Mouse (Mus musculus): ENCODE data around the gene Spatc1l. TPM values are rescaled to one million over a fixed set of nuclear protein-coding genes. Genes with fewer than 3 reads are reported as not detected.

Spatc1l gene
- polyA plus RNA-seq, 1 experiment from 2014 or later = not detected

GRCm38 (mm10) chr10:76551556-76551955, 10.5 kb upstream of the Spatc1l start:
- H3K4me2 ChIP-seq = no peak overlapping the region
- 0 out of 2 replicates have a peak, but pooled peaks have one; percentile 5 for ATAC-seq
- H3K4me1 ChIP-seq = no peaks in the 10 kb centered on the region
- no peak overlapping the region for H3K27ac ChIP-seq
- H3K36me3 ChIP-seq = peaks cover 82% of the 10 kb centered on the region
- H3K4me3 ChIP-seq = no peak overlapping the region
- 75% methylated on average over 3 of the region's 3 CpGs for WGBS (ENCODE audit: insufficient replicate concordance)
- H3K9ac ChIP-seq = no peak overlapping the region
- H3K9me3 ChIP-seq (replicated peaks) = no peaks in the 10 kb centered on the region
- H3K27me3 ChIP-seq (replicated peaks) = no peaks in the 10 kb centered on the region

GRCm38 (mm10) chr10:76554061-76554460, 8.0 kb upstream of the Spatc1l start:
- H3K4me1 ChIP-seq = no peaks in the 10 kb centered on the region
- H3K27me3 ChIP-seq (replicated peaks) = no peaks in the 10 kb centered on the region
- no peaks in the 10 kb centered on the region for H3K9me3 ChIP-seq (replicated peaks)
- H3K36me3 ChIP-seq = peaks cover 58% of the 10 kb centered on the region
- H3K27ac ChIP-seq = no peak overlapping the region
- 76% methylated on average over 5 of the region's 5 CpGs for WGBS (ENCODE audit: insufficient replicate concordance)
- H3K4me3 ChIP-seq = no peak overlapping the region
- H3K4me2 ChIP-seq = no peak overlapping the region
- ATAC-seq = no peak
- no peak overlapping the region for H3K9ac ChIP-seq

- Histone ChIP-seq H3K27ac (no peak overlapping the region), H3K36me3 (no peaks in the 10 kb centered on the region), H3K4me1 (no peaks in the 10 kb centered on the region; the same call in 1 of the 2 replicates), H3K27me3 (replicated peaks) (no peaks in the 10 kb centered on the region), H3K4me3 (no peak overlapping the region), H3K4me2 (no peak overlapping the region), H3K9me3 (replicated peaks) (no peaks in the 10 kb centered on the region), H3K9ac (no peak overlapping the region)
- 74% methylated on average over 22 of the region's 22 CpGs for WGBS (ENCODE audit: insufficient replicate concordance)
- no peak for ATAC-seq
These were observed 8.1 kb downstream of the Spatc1l start for GRCm38 (mm10) chr10:76569996-76570685.

- Histone ChIP-seq H3K27me3 (replicated peaks) (no peaks in the 10 kb centered on the region), H3K9me3 (replicated peaks) (no peaks in the 10 kb centered on the region), H3K36me3 (no peaks in the 10 kb centered on the region), H3K27ac (no peak overlapping the region), H3K4me2 (no peak overlapping the region), H3K4me1 (no peaks in the 10 kb centered on the region; the same call in 1 of the 2 replicates), H3K9ac (no peak overlapping the region), H3K4me3 (no peak overlapping the region)
- ATAC-seq = no peak
- WGBS (ENCODE audit: insufficient replicate concordance) = 22% methylated on average over 2 of the region's 2 CpGs
These were observed 9.0 kb downstream of the Spatc1l start for GRCm38 (mm10) chr10:76571070-76571469.

GRCm38 (mm10) chr10:76572151-76572550, 10.1 kb downstream of the Spatc1l start:
- no peaks in the 10 kb centered on the region for H3K27me3 ChIP-seq (replicated peaks)
- H3K36me3 ChIP-seq = no peaks in the 10 kb centered on the region
- no peak overlapping the region for H3K27ac ChIP-seq
- H3K4me2 ChIP-seq = no peak overlapping the region
- no peaks in the 10 kb centered on the region for H3K9me3 ChIP-seq (replicated peaks)
- no peak overlapping the region for H3K4me3 ChIP-seq
- WGBS (ENCODE audit: insufficient replicate concordance) = 70% methylated on average over 3 of the region's 3 CpGs
- H3K4me1 ChIP-seq = no peaks in the 10 kb centered on the region; the same call in 1 of the 2 replicates
- no peak overlapping the region for H3K9ac ChIP-seq
- ATAC-seq = no peak

GRCm38 (mm10) chr10:76575374-76575773, 13.3 kb downstream of the Spatc1l start, which contains the start of gene Ftcd:
Gene Ftcd, plus strand, starts transcription at chr10:76575648.
- H3K4me1 ChIP-seq = no peaks in the 10 kb centered on the region; the same call in 1 of the 2 replicates
- H3K9ac ChIP-seq = no peak within 1 kb of the TSS
- peak; percentile 40; the same call in 1 of the 2 replicates for ATAC-seq
- no peaks in the 10 kb centered on the region for H3K36me3 ChIP-seq
- H3K4me2 ChIP-seq = peak within 1 kb of the TSS; percentile 27
- no peak within 1 kb of the TSS for H3K4me3 ChIP-seq
- WGBS (ENCODE audit: insufficient replicate concordance) = 65% methylated on average over 3 of the region's 3 CpGs
- peak within 1 kb of the TSS; percentile 71 for H3K27ac ChIP-seq
- H3K9me3 ChIP-seq (replicated peaks) = no peaks in the 10 kb centered on the region
- H3K27me3 ChIP-seq (replicated peaks) = no peaks in the 10 kb centered on the region

- Histone ChIP-seq H3K27me3 (replicated peaks) (no peaks in the 10 kb centered on the region), H3K9ac (no peak overlapping the region), H3K9me3 (replicated peaks) (no peaks in the 10 kb centered on the region), H3K4me1 (no peaks in the 10 kb centered on the region; the same call in 1 of the 2 replicates), H3K4me3 (no peak overlapping the region), H3K27ac (peak overlapping the region; percentile 71; the same call in 1 of the 2 replicates), H3K4me2 (no peak overlapping the region), H3K36me3 (no peaks in the 10 kb centered on the region)
- 55% methylated on average over 7 of the region's 7 CpGs for WGBS (ENCODE audit: insufficient replicate concordance)
- ATAC-seq = peak; percentile 55
These were observed 14.8 kb downstream of the Spatc1l start for GRCm38 (mm10) chr10:76576920-76577319.

- Histone ChIP-seq H3K27ac (no peak overlapping the region), H3K27me3 (replicated peaks) (peaks cover 6% of the 10 kb centered on the region; the same call in 1 of the 2 replicates), H3K36me3 (no peaks in the 10 kb centered on the region), H3K9ac (no peak overlapping the region), H3K4me2 (no peak overlapping the region), H3K4me3 (no peak overlapping the region), H3K9me3 (replicated peaks) (no peaks in the 10 kb centered on the region), H3K4me1 (0 out of 2 replicates have a peak, but pooled peaks cover 6% of the 10 kb centered on the region)
- ATAC-seq = peak; percentile 42; the same call in 1 of the 2 replicates
- 16% methylated on average over 10 of the region's 10 CpGs for WGBS (ENCODE audit: insufficient replicate concordance)
These were observed 22.1 kb downstream of the Spatc1l start for GRCm38 (mm10) chr10:76584138-76584537.

- 32% methylated on average over 1 of the region's 1 CpGs for WGBS (ENCODE audit: insufficient replicate concordance)
- H3K27me3 ChIP-seq (replicated peaks) = peaks cover 6% of the 10 kb centered on the region; the same call in 1 of the 2 replicates
- H3K4me2 ChIP-seq = no peak overlapping the region
- H3K27ac ChIP-seq = no peak overlapping the region
- H3K36me3 ChIP-seq = no peaks in the 10 kb centered on the region
- no peak for ATAC-seq
- 0 out of 2 replicates have a peak, but pooled peaks cover 6% of the 10 kb centered on the region for H3K4me1 ChIP-seq
- no peak overlapping the region for H3K9ac ChIP-seq
- no peak overlapping the region for H3K4me3 ChIP-seq
- no peaks in the 10 kb centered on the region for H3K9me3 ChIP-seq (replicated peaks)
These were observed 24.1 kb downstream of the Spatc1l start for GRCm38 (mm10) chr10:76586190-76586589.

- Histone ChIP-seq H3K36me3 (no peaks in the 10 kb centered on the region), H3K4me2 (no peak overlapping the region), H3K4me3 (no peak overlapping the region), H3K9me3 (replicated peaks) (no peaks in the 10 kb centered on the region), H3K4me1 (no peaks in the 10 kb centered on the region), H3K27me3 (replicated peaks) (no peaks in the 10 kb centered on the region), H3K27ac (no peak overlapping the region), H3K9ac (no peak overlapping the region)
- ATAC-seq = no peak
- WGBS (ENCODE audit: insufficient replicate concordance) = 72% methylated on average over 11 of the region's 11 CpGs
These were observed 28.1 kb downstream of the Spatc1l start for GRCm38 (mm10) chr10:76590197-76590596.

- H3K4me1 ChIP-seq = no peaks in the 10 kb centered on the region
- no peak overlapping the region for H3K27ac ChIP-seq
- no peak overlapping the region for H3K9ac ChIP-seq
- WGBS (ENCODE audit: insufficient replicate concordance) = 79% methylated on average over 31 of the region's 31 CpGs
- H3K9me3 ChIP-seq (replicated peaks) = no peaks in the 10 kb centered on the region
- no peaks in the 10 kb centered on the region for H3K36me3 ChIP-seq
- H3K27me3 ChIP-seq (replicated peaks) = no peaks in the 10 kb centered on the region; the same call in 1 of the 2 replicates
- H3K4me2 ChIP-seq = no peak overlapping the region
- no peak for ATAC-seq
- H3K4me3 ChIP-seq = no peak overlapping the region
These were observed 34.3 kb downstream of the Spatc1l start for GRCm38 (mm10) chr10:76596338-76596737.

- H3K4me1 ChIP-seq = no peaks in the 10 kb centered on the region
- H3K9ac ChIP-seq = no peak overlapping the region
- ATAC-seq = no peak
- WGBS (ENCODE audit: insufficient replicate concordance) = 46% methylated on average over 3 of the region's 3 CpGs
- no peak overlapping the region for H3K4me2 ChIP-seq
- H3K4me3 ChIP-seq = no peak overlapping the region
- H3K27ac ChIP-seq = no peak overlapping the region
- H3K36me3 ChIP-seq = no peaks in the 10 kb centered on the region
- no peaks in the 10 kb centered on the region for H3K9me3 ChIP-seq (replicated peaks)
- H3K27me3 ChIP-seq (replicated peaks) = no peaks in the 10 kb centered on the region; the same call in 1 of the 2 replicates
These were observed 40.6 kb downstream of the Spatc1l start for GRCm38 (mm10) chr10:76602690-76603089.
